Mouse (Mus musculus) c-Kit-positive CD71-positive TER-119-negative erythroid progenitor cells, embryonic 14.5 days (primary cell): ENCODE data around the gene Asprv1.

Source experiments
- DNase-seq: peaks from one replicate; pipeline ENCODE4 v3.0.0-alpha.2; 2013; ENCODE audit warnings: low read depth

The Asprv1 gene

DNA sequence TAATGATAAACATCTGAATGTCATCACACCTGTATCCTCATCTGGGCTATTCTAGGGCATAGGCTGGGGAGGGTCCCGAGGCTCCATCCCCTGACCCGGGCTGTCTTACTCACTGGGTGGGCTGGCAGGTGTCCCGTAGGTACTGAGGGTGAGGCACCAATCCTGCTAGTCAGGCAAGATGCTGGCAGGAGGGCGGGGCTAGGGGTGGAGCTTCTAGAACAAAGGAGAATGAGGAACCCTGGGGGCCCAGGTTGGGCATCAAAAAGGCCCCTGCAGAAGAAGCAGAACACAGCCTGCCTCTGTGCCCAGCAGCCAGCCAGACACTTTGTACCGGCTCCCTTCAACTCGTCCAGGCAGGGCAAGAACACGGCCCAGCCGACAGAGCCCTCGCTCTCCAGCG is at the start of gene Asprv1:
Asprv1 (plus strand) TSS at position 219 of the 400 bp plus-strand sequence.
- no peak for DNase-seq

GRCm38 (mm10) chr6:86578396-86578795 is 49.6 kb upstream of the Asprv1 start:
- DNase-seq, result no peak

DNA sequence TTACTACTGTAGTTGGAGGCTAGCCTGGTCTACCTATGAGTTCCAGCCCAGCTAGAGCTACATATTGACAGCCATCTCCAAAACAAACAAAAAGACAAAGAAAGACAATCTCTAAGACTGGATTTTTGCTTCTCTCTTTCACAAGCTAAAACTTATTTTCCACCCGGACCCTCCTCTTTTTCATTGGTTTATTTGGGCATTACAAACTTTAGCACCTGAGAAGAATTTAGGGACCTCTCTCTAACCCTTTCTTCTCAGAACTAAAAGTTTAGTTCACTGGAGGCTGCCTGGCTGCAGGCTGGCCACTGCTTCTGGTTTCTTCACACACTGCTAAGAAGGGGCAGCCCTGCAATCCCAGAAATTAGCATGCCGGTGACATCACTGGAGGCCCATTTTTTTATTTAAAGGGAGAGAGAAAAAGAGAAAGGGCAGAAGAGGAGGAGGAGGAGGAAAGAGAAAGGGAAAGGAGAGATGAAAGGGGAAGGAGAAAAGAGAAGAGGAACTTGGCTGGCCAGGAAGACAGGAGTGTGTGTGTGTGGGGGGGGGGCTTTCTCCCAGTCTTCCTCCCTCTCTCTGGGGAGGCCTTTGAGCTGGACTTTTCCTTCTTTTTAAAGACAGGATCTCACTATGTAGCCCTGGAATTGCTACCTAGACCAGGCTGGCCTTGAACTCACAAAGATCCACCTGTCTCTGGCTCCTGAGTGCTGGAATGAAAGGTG is 48.7 kb upstream of the Asprv1 start:
- DNase-seq, result no peak

GRCm38 (mm10) chr6:86579926-86580325 is 48.0 kb upstream of the Asprv1 start:
- DNase-seq, result no peak

GRCm38 (mm10) chr6:86583141-86583540 is 44.8 kb upstream of the Asprv1 start:
- no peak for DNase-seq

- no peak for DNase-seq
These were observed 44.3 kb upstream of the Asprv1 start for GRCm38 (mm10) chr6:86583601-86584215.

DNA sequence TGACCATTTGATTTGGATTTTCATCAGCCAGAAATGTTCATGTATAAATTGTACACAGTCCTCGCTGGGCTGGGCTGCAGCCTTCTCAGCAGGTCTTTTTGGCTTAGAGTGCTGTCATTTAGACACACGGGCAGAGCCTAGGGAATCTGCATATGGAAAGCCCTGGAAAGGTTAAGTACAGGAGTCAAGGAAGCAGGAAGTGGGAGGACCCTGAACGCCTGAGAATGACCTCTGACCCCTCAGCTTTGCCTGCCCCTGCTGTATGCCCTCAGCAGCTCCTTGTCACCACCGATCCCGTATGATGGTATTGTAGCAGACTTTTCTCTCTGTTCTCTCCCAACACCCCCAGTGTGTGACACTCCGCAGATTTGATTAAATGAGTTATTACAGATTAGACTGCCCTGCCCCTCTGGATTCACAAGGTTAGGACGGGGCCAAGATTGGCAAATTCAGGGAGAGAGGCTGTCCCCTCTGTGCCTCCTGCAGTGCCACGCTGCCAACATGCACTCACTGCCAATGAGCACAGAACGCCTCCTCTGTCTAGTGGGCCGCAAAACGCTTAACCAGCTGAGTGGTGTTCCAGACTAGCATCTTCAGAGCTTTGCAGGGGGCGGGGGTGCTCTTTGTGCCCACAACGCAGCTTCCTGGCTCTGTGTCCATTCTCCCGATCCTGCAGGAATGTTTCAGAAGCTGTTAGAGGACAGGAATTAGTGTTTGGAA is 43.5 kb upstream of the Asprv1 start:
- DNase-seq, result no peak

DNA sequence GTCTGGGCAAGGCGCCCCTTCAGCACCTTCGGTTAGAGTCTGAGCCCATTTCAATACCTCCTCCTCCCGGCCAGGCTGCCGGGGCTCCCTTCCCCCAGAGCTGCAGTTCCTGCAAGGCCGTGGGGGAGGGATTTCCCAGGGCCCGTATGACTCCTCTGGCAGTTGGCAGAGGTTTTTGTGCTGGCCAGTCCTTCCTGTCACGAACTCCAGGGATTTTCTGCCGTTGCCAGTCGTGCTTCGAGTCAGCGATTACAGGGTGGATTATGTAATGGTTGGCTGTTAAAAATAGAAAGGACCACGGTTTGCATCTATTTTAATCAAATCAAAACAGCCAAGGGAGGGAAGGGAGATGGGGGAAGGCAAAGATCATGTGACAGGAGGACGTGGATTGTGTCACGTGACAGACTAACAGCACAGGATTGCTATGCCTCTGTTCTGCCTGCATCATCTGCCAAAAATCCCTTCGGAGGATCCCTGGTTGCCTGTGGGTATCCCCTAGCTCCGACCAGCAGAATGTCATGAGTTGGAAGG is 42.8 kb upstream of the Asprv1 start:
- DNase-seq, result no peak

DNA sequence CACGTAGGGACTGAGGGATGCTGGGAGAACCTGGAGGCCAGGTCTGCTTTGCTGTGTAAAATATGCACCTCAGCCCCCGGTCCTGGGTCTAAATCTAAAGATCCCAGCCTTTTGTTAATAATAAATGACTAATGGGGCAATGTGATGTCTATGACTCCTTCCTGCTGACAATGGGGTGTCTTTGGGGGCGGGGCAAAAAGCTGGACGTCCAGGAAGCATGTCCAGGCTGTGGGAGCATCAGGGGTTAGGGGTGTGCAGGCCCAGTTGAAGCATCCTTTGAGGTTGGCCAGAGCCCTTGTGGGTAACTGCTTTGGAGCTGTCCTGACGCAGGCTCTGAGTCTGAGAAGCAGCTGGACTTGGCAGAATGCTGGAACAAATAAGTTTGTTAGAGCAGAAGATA is 41.9 kb upstream of the Asprv1 start:
- DNase-seq, result no peak

DNA sequence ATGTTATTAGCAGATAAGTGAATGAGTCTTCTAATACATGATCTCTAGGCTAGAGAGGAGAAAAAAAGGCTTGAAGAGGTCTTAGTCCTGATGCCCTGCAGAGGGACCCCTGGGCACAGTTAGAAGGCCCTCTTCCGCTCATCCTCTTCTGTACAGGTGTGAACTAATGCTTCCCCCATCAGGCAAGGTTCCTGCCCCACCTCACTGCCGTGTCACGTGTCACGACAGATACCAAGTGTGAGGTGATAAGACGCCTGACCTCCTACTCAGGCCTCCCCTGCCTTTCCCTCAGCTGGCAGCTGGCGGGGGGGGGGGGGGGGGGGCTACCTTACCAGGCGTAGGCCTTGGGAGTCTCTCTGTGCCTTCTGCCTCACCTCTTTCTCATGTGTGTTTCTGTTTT is 39.5 kb upstream of the Asprv1 start:
- no peak for DNase-seq

DNA sequence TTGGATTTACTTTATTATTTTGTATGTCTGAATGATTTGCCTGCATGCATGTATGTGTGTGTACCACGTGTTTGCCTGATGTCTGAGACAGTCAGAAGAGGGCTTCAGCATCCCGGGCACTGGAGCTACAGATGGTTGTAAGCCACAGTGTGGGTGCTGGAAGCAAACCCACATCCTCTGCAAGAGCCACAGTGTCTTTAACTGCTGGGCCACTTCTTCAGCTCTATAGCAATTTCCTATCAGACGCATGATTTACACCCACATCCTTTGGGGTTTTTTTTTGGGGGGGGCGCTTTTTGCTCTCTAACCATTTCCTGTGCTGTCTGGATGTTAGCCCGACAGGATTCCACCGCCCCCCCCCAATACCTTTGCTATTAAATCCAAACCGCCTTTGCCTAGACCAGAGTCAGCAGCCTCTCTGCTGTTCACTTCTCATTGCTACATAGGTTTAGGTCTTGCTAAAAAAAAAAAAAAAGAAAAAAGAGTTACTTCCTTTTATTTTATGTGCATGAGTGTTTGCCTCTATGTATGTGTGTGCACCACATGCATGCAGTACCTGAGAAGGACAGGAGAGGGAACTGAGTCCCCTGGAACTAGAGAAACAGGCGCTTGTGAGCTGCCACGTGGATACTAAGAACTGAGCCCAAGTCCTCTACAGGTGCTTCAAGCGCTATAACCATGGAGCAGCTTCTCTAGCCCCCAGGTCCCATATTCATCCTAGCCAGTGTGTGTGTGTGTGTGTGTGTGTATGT is 34.6 kb upstream of the Asprv1 start:
- no peak for DNase-seq

DNA sequence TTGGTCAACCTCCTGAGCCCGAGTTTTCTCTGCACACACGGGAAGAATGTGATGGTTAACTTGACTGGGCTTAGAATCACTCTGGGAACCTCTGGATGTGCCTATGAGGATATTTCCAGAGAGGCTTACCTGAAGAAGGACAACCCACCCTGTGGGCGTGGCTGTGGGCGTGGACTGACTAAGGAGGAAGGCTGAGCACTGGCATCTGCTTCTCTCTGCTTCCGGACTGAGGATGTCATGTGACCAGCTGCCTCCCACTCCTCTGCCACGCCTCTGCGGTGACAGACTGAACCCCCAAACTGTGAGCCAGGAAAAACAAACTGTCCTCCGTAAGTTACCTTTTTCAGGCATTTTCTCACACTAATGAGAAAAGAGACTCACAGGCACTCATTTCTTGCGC is 33.3 kb upstream of the Asprv1 start:
- peak; percentile 66 for DNase-seq

DNA sequence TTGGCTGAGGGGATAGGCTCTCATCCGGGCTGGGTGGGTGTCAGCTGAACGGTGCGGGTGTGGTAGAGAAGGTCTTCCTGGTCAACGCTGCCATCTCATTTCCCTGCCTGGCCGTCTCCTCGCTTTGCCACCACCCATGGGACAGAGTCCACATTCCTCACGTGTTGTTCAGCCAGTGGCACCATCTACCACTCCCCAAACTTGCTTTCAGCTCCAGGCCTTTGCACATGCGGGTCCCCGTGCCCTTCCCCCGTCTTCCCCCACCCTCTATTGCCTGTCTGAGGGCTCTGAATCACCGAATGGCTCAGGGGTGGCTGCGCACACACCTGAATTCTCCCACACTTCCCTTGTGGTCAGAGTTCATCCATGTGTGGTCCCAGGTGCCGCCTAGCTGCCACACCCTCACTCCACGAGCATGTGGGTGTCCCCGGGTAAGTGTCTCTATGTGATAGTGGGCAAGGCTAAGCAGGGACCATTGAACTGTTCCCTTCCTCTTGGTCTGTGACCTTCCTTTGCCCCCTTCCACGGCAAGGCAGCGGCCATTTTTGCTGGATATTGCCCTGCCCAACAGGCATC is 32.0 kb upstream of the Asprv1 start:
- DNase-seq, result no peak

DNA sequence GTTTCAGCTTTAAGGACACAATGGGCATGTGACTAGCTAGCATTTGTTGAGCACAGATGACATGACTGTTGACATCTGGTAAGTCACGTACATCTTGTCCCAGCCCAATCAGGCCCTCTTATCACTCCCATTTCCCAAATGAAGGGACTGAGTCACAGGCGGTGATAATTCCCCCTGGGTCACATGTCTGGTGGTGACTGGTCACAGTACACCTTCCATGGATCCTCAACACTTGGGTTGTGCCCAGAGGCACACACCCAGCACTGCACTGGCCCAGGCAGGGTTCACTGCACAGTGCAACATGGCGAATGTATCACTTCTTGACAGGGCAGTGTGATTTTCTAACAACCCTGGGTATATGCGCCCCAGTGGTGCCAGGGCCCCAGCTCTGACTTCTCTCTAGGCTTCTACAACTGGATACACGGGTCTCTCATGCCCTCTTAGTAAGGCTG is 29.2 kb upstream of the Asprv1 start:
- DNase-seq, result peak; percentile 35

GRCm38 (mm10) chr6:86599197-86599596 is 28.8 kb upstream of the Asprv1 start:
- peak; percentile 73 for DNase-seq

GRCm38 (mm10) chr6:86599951-86600414 is 28.0 kb upstream of the Asprv1 start:
- DNase-seq, result peak; percentile 30

GRCm38 (mm10) chr6:86605260-86605659 is 22.7 kb upstream of the Asprv1 start:
- DNase-seq, result no peak

DNA sequence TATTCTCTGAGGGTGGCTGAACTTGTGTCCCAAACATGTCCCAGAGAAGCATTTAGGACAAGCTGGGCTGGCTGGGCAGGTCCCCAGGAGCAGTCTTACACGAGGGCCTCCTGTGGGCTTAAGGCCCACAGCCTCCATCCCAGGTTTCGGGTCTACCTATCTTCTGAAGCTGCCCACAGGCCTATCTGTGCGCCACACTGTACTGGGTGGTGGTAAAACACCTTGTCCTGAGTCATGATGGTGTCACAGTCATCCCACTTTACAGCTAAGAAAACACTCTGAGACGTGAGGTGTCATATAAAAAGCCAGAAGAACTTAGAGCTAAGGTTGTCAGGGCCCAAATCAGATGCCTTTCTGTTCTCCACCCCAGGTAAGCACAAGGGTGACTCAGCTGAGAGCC is 21.7 kb upstream of the Asprv1 start:
- DNase-seq, result no peak

DNA sequence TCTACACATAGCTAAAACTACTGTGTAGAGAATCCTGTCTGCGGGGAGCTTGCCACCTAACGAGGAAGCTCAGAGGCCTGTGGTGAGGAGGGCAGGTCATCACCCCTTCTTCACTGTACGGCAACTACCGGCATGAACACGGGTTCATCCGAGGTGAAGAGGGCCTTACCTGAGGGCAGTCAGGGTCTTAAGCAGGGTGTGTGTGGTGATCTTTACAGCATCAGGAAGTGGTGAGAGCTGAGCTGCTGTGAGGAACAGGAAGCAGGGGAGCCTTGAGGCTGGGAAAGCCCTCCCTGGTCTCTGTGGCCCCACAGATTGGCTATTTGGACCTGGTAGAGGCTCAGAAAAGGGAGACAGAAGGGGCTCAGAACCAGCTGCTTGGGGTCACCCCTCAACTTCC is 20.5 kb upstream of the Asprv1 start:
- no peak for DNase-seq

DNA sequence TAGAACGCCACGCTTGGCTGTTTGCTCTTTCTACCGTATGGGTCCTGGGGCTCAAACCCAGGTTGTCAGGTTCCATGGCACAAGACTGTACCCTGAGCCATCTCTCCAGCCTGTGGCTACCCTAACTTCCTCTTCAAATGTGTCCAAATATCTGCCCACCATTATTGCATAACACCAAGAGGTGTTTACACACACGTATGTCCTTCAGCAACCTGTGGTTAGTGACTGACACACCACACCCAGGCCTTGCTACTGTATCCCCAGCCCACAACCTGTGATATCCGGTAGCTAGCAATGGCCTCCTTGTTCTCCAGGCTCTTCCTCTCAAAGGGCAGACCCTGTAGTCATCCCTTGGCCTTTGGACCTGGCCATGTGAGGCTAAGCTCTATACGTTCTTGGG is 18.7 kb upstream of the Asprv1 start:
- no peak for DNase-seq

- no peak for DNase-seq
These were observed 17.2 kb upstream of the Asprv1 start for GRCm38 (mm10) chr6:86610714-86611113.

DNA sequence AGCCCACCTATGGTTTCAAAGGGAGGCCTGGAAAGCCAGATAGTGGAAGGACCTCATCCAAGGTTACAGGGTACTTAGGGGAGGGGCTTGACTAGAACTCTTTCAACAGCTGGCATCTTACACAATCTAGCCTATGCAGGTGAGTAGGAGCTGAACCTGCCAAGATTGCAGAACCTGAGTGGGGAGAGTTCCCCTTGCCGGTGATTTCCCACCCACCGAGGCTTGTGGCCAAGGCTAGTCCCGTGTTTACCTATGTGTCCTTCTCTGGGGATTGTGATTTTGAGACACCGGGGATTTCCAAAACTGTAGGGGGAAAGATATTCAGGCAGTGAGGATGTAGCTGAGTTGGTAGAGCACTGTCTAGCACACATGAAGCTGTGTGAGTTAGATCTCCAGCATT is 12.7 kb upstream of the Asprv1 start:
- no peak for DNase-seq
